Mouse (Mus musculus): ENCODE results near the gene Agpat3.

DNA sequence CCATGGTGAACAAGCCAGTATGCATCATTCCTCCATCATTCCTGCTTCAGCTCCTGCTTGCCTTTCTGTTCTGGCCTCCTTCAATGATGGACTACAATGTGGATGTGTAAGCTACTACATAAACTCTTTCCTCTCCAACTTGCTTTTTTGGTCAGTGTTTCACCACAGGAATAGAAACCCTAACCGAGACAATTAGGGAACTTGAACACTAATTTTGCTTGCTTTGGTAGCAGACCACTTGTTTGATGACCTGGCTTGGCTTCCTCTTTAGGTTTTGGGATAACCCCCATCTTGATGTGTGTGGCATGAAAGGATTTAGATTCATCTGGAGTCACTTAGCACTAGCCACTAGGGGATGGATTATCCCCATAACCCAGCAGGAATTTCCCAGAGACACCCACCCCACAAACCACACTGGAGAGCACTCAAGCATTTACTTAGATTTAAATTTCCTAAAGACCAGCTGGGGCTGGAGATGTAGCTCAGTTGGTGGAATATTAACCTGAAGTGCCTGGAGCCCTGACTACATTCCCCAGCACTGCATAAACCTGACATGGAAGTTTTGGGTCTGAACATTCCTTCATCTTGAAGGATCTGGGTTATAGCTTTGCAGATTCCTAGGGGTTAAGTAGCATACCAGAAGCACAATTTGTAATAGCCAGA, 3.8 kb upstream of the Agpat3 start:
- no peak for TF ChIP-seq CTCF (IDR thresholded peaks at IDR 0.05; ENCODE audit: borderline replicate concordance, insufficient read depth, low read length)
- no peak; the same call in 1 of the 2 replicates for TF ChIP-seq POLR2A (IDR thresholded peaks at IDR 0.05; ENCODE audit: low read depth, low read length)
